Mouse (Mus musculus): ENCODE results near the gene Exoc2. TPM values are rescaled to one million over a fixed set of nuclear protein-coding genes. Genes with fewer than 3 reads are reported as not detected.

Exoc2 gene
- polyA plus RNA-seq, 1 experiment from 2014 or later, result 28.0 TPM

Other genes with a start within 250 kb of the Exoc2 start
- gene Irf4, start 224.9 kb downstream of the Exoc2 start, polyA plus RNA-seq (2015; fragmentation: Nextera tagmentation; extraction: Ambion mirVana), result 0.12 and 0.21 TPM in 2 replicates
- not detected in 2 replicates for gene Hus1b, start 26.3 kb downstream of the Exoc2 start, polyA plus RNA-seq (2015; fragmentation: Nextera tagmentation; extraction: Ambion mirVana)
- 0.08 TPM in 1 of 2 replicates, not detected in the other for gene Gm5447, start 111 bp upstream of the Exoc2 start, polyA plus RNA-seq (2015; fragmentation: Nextera tagmentation; extraction: Ambion mirVana)